Mouse (Mus musculus): Measurements from ENCODE around the gene Dnaja3. TPM values are rescaled to one million over a fixed set of nuclear protein-coding genes. Genes with fewer than 3 reads are reported as not detected.
A peak's percentile ranks its signal among the peaks of the same experiment; 100 is the strongest.

Gene Dnaja3
- polyA plus RNA-seq, 1 experiment from 2014 or later: 95.3 TPM

- Histone ChIP-seq H3K4me3 (ENCODE audit: low read length) (no peak overlapping the region), H3K27me3 (ENCODE audit: insufficient read depth, low read length) (no peaks in the 10 kb centered on the region), H3K27ac (ENCODE audit: low read length) (no peak overlapping the region), H3K9me3 (ENCODE audit: low read length) (no peaks in the 10 kb centered on the region), H3K36me3 (ENCODE audit: insufficient read depth, low read length) (peaks cover 3% of the 10 kb centered on the region; the same call in 1 of the 2 replicates), H3K4me2 (replicated peaks; ENCODE audit: low read depth, low read length) (no peak overlapping the region), H3K9ac (replicated peaks; ENCODE audit: low read length) (no peak overlapping the region), H3K4me1 (ENCODE audit: insufficient read depth, low read length) (peaks cover 41% of the 10 kb centered on the region)
- ATAC-seq (ENCODE audit: low FRiP score, low TSS enrichment): no peak
- WGBS: 92% methylated on average over 3 of the region's 3 CpGs
These were observed 848 bp upstream of the Dnaja3 start for GRCm38 (mm10) chr16:4638891-4639390.

- Histone ChIP-seq H3K36me3 (ENCODE audit: insufficient read depth, low read length) (no peaks in the 10 kb centered on the region; the same call in 1 of the 2 replicates), H3K9me3 (ENCODE audit: low read length) (no peaks in the 10 kb centered on the region), H3K27ac (ENCODE audit: low read length) (peak overlapping the region; percentile 93), H3K4me2 (replicated peaks; ENCODE audit: low read depth, low read length) (peak overlapping the region; percentile 72), H3K9ac (replicated peaks; ENCODE audit: low read length) (peak overlapping the region; percentile 82), H3K27me3 (ENCODE audit: insufficient read depth, low read length) (no peaks in the 10 kb centered on the region), H3K4me3 (ENCODE audit: low read length) (peak overlapping the region; percentile 75), H3K4me1 (ENCODE audit: insufficient read depth, low read length) (peaks cover 56% of the 10 kb centered on the region)
- 3% methylated on average over 17 of the region's 17 CpGs for WGBS
- ATAC-seq (ENCODE audit: low FRiP score, low TSS enrichment): peak; percentile 62
These were observed 647 bp downstream of the Dnaja3 start for GRCm38 (mm10) chr16:4640267-4641005.

GRCm38 (mm10) chr16:4641119-4641838 is 1.5 kb downstream of the Dnaja3 start:
- H3K9me3 ChIP-seq (ENCODE audit: low read length): no peaks in the 10 kb centered on the region
- WGBS: 29% methylated on average over 3 of the region's 3 CpGs
- H3K4me2 ChIP-seq (replicated peaks; ENCODE audit: low read depth, low read length): peak overlapping the region; percentile 72
- peak overlapping the region; percentile 82 for H3K9ac ChIP-seq (replicated peaks; ENCODE audit: low read length)
- H3K36me3 ChIP-seq (ENCODE audit: insufficient read depth, low read length): no peaks in the 10 kb centered on the region; the same call in 1 of the 2 replicates
- H3K27ac ChIP-seq (ENCODE audit: low read length): peak overlapping the region; percentile 93
- peak overlapping the region; percentile 75 for H3K4me3 ChIP-seq (ENCODE audit: low read length)
- no peaks in the 10 kb centered on the region for H3K27me3 ChIP-seq (ENCODE audit: insufficient read depth, low read length)
- peaks cover 62% of the 10 kb centered on the region for H3K4me1 ChIP-seq (ENCODE audit: insufficient read depth, low read length)
- ATAC-seq (ENCODE audit: low FRiP score, low TSS enrichment): no peak

- peaks cover 71% of the 10 kb centered on the region for H3K4me1 ChIP-seq (ENCODE audit: insufficient read depth, low read length)
- no peaks in the 10 kb centered on the region; the same call in 1 of the 2 replicates for H3K36me3 ChIP-seq (ENCODE audit: insufficient read depth, low read length)
- peak overlapping the region; percentile 26 for H3K4me3 ChIP-seq (ENCODE audit: low read length)
- H3K4me2 ChIP-seq (replicated peaks; ENCODE audit: low read depth, low read length): peak overlapping the region; percentile 72
- H3K27ac ChIP-seq (ENCODE audit: low read length): peak overlapping the region; percentile 93
- ATAC-seq (ENCODE audit: low FRiP score, low TSS enrichment): peak; percentile 66
- H3K9ac ChIP-seq (replicated peaks; ENCODE audit: low read length): peak overlapping the region; percentile 52; the same call in 1 of the 2 replicates
- no peaks in the 10 kb centered on the region for H3K27me3 ChIP-seq (ENCODE audit: insufficient read depth, low read length)
- 22% methylated on average over 13 of the region's 13 CpGs for WGBS
- no peaks in the 10 kb centered on the region for H3K9me3 ChIP-seq (ENCODE audit: low read length)
These were observed 2.4 kb downstream of the Dnaja3 start for GRCm38 (mm10) chr16:4642190-4642589.

GRCm38 (mm10) chr16:4642937-4643336 is 3.1 kb downstream of the Dnaja3 start:
- no peaks in the 10 kb centered on the region for H3K9me3 ChIP-seq (ENCODE audit: low read length)
- 69% methylated on average over 6 of the region's 6 CpGs for WGBS
- H3K4me3 ChIP-seq (ENCODE audit: low read length): peak overlapping the region; percentile 26
- no peaks in the 10 kb centered on the region for H3K27me3 ChIP-seq (ENCODE audit: insufficient read depth, low read length)
- peak overlapping the region; percentile 72 for H3K4me2 ChIP-seq (replicated peaks; ENCODE audit: low read depth, low read length)
- peaks cover 78% of the 10 kb centered on the region for H3K4me1 ChIP-seq (ENCODE audit: insufficient read depth, low read length)
- no peak for ATAC-seq (ENCODE audit: low FRiP score, low TSS enrichment)
- H3K9ac ChIP-seq (replicated peaks; ENCODE audit: low read length): no peak overlapping the region; the same call in 1 of the 2 replicates
- H3K36me3 ChIP-seq (ENCODE audit: insufficient read depth, low read length): no peaks in the 10 kb centered on the region; the same call in 1 of the 2 replicates
- peak overlapping the region; percentile 93 for H3K27ac ChIP-seq (ENCODE audit: low read length)

DNA sequence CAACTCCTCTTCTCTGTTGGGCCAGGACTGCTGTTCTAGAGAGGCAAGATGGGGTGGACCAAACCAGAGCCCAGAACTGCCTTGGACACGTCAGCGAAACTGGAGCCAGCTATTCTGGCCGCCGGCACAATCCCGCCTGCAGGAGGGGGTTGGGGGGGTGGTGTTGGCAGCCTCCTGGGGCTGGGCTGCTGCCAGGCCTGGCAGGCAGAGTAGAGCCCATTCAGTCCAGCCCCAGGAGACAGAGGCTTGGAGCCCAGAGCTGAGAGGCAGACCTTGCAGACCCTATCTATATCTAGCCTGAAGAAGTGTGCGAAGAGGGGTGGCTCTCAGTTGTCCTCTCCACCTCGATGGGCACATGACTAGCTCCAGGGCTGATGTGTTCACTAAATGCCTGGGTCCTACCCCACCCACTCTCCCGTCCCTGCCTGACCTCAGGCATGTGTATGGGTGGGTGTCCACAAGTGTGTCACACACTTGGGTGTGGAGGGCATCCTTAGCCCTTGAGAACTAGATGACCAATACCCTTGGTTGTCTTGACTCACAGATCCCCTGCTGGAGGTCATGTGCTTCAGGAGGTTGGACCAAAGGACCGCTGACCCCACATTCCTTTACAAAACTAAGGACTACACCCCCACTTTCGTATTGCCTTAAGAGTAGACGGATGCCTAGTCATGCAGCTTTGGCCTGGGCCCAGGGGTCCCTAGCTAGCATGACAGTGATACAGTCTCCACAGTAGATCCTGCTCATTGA is 4.1 kb downstream of the Dnaja3 start:
- no peak overlapping the region for H3K4me3 ChIP-seq (ENCODE audit: low read length)
- H3K4me1 ChIP-seq (ENCODE audit: insufficient read depth, low read length): peaks cover 87% of the 10 kb centered on the region
- H3K9me3 ChIP-seq (ENCODE audit: low read length): no peaks in the 10 kb centered on the region
- no peak for ATAC-seq (ENCODE audit: low FRiP score, low TSS enrichment)
- 56% methylated on average over 11 of the region's 11 CpGs for WGBS
- H3K9ac ChIP-seq (replicated peaks; ENCODE audit: low read length): no peak overlapping the region; the same call in 1 of the 2 replicates
- no peaks in the 10 kb centered on the region for H3K27me3 ChIP-seq (ENCODE audit: insufficient read depth, low read length)
- H3K36me3 ChIP-seq (ENCODE audit: insufficient read depth, low read length): peaks cover 4% of the 10 kb centered on the region
- H3K4me2 ChIP-seq (replicated peaks; ENCODE audit: low read depth, low read length): no peak overlapping the region; the same call in 1 of the 2 replicates
- H3K27ac ChIP-seq (ENCODE audit: low read length): peak overlapping the region; percentile 93; the same call in 1 of the 2 replicates

DNA sequence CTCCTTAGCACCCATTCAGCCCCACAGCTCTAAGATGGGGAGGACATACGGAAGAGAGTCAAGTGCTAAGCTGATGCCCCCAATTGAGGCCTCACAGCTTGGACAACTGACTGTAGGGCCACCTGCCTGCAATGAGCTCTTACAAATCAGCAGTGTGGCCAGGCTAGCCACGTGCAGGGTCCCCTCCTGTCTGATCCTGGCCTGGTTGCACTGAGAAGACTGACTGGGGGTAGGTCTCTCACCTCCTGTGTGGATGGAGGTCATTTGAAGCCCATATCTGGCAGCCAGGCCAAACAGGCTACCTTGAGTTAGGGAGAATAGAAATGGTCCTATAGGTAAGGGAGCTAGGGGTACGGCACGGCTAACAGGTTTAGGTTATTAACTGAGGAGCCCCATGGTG is 6.1 kb downstream of the Dnaja3 start:
- peaks cover 21% of the 10 kb centered on the region for H3K36me3 ChIP-seq (ENCODE audit: insufficient read depth, low read length)
- no peak overlapping the region for H3K9ac ChIP-seq (replicated peaks; ENCODE audit: low read length)
- no peaks in the 10 kb centered on the region for H3K27me3 ChIP-seq (ENCODE audit: insufficient read depth, low read length)
- peaks cover 83% of the 10 kb centered on the region for H3K4me1 ChIP-seq (ENCODE audit: insufficient read depth, low read length)
- no peaks in the 10 kb centered on the region for H3K9me3 ChIP-seq (ENCODE audit: low read length)
- 81% methylated on average over 4 of the region's 4 CpGs for WGBS
- no peak overlapping the region for H3K4me2 ChIP-seq (replicated peaks; ENCODE audit: low read depth, low read length)
- no peak overlapping the region for H3K27ac ChIP-seq (ENCODE audit: low read length)
- no peak overlapping the region for H3K4me3 ChIP-seq (ENCODE audit: low read length)
- no peak for ATAC-seq (ENCODE audit: low FRiP score, low TSS enrichment)

DNA sequence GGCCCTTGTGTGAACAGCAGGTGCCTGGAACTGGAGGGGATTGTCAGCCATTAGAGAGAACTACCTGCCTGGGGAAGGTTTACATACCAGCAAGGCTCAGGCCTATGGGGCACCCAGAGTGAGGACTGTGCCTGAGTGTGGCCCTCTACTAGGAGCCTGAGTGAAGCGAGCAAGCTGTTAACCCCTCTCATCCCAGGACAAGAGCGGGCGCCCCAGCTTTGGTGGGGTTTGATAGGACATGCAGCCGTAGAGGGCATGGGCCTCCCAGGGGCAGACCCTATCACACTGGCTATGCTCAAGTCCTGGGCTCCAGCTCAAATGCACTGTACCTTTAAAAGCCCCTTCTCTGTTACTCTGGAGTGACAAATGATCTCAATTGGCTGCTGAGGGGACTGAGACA is 7.0 kb downstream of the Dnaja3 start:
- H3K9me3 ChIP-seq (ENCODE audit: low read length): no peaks in the 10 kb centered on the region
- peaks cover 25% of the 10 kb centered on the region for H3K36me3 ChIP-seq (ENCODE audit: insufficient read depth, low read length)
- H3K4me2 ChIP-seq (replicated peaks; ENCODE audit: low read depth, low read length): no peak overlapping the region
- H3K27ac ChIP-seq (ENCODE audit: low read length): peak overlapping the region; percentile 75
- no peak overlapping the region for H3K4me3 ChIP-seq (ENCODE audit: low read length)
- WGBS: 46% methylated on average over 4 of the region's 4 CpGs
- no peak for ATAC-seq (ENCODE audit: low FRiP score, low TSS enrichment)
- peak overlapping the region; percentile 22; the same call in 1 of the 2 replicates for H3K9ac ChIP-seq (replicated peaks; ENCODE audit: low read length)
- no peaks in the 10 kb centered on the region for H3K27me3 ChIP-seq (ENCODE audit: insufficient read depth, low read length)
- H3K4me1 ChIP-seq (ENCODE audit: insufficient read depth, low read length): peaks cover 73% of the 10 kb centered on the region

DNA sequence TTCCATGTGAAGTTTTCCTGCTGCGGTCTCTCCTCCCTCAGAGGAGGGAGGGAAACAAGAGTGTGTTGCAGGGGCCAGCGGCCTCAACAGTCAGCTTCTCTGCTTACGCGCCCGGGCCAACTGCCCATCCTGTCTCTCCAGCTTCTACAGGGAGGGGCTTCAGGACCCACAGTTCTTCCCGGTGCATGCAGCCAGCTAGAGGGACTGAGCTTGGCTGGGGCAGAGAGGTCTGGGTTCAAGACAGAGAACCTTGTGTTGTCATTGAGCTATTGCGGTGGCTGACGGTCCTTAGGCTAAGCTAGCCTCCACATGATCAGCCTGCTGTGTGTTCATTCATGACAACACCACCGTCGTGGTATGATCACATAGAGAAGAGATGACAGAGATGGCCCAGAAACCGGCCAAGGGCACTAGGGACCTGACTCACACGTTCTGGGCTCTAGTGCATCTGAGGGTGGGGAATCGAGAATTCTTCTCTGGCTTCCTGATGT is 7.9 kb downstream of the Dnaja3 start:
- H3K4me2 ChIP-seq (replicated peaks; ENCODE audit: low read depth, low read length): peak overlapping the region; percentile 20; the same call in 1 of the 2 replicates
- H3K27me3 ChIP-seq (ENCODE audit: insufficient read depth, low read length): no peaks in the 10 kb centered on the region
- no peak overlapping the region for H3K4me3 ChIP-seq (ENCODE audit: low read length)
- peaks cover 34% of the 10 kb centered on the region for H3K36me3 ChIP-seq (ENCODE audit: insufficient read depth, low read length)
- peak; percentile 7; the same call in 1 of the 2 replicates for ATAC-seq (ENCODE audit: low FRiP score, low TSS enrichment)
- H3K9ac ChIP-seq (replicated peaks; ENCODE audit: low read length): no peak overlapping the region; the same call in 1 of the 2 replicates
- H3K9me3 ChIP-seq (ENCODE audit: low read length): no peaks in the 10 kb centered on the region
- peaks cover 64% of the 10 kb centered on the region for H3K4me1 ChIP-seq (ENCODE audit: insufficient read depth, low read length)
- H3K27ac ChIP-seq (ENCODE audit: low read length): peak overlapping the region; percentile 75
- WGBS: 52% methylated on average over 13 of the region's 13 CpGs
